Mouse (Mus musculus): ENCODE results near the gene Inf2. TPM values are rescaled to one million over a fixed set of nuclear protein-coding genes. Genes with fewer than 3 reads are reported as not detected.

Inf2 gene
- polyA plus RNA-seq, 1 experiment from 2014 or later, result 3.6 TPM

DNA sequence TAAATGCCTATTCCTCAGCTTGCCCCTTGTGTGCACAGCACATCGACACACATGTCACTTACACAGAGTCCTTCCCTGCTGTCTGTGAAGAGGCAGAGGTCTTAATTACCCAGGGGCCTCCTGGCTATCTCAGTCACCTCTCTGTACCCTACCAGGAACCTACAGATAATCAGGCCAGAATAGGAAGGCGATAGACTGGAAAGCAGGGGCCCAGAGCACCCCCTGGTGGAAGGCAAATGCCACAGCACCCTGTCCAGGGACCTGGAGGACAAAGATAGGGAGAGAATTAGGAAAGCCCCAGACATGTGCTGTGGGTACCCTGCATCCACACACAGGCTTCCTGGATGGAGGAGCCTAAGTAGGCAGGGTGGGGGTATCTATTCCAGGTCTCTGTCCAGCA is 35.2 kb downstream of the Inf2 start:
- H3K27ac ChIP-seq (ENCODE audit: low read length), result peak overlapping the region; percentile 65
- H3K4me1 ChIP-seq (ENCODE audit: control insufficient read depth, insufficient read depth, low read length), result peaks cover 44% of the 10 kb centered on the region
- no peak overlapping the region for H3K4me3 ChIP-seq (ENCODE audit: low read length)
- no peak overlapping the region for H3K4me2 ChIP-seq (ENCODE audit: low read depth, low read length)
- 16% methylated on average over 2 of the region's 2 CpGs for WGBS
- H3K9me3 ChIP-seq (replicated peaks; ENCODE audit: control insufficient read depth, low read length), result no peaks in the 10 kb centered on the region
- H3K36me3 ChIP-seq (ENCODE audit: control insufficient read depth, insufficient read depth), result no peaks in the 10 kb centered on the region
- H3K9ac ChIP-seq (ENCODE audit: low read length), result peak overlapping the region; percentile 31; the same call in 1 of the 2 replicates
- ATAC-seq (replicated peaks; ENCODE audit: extremely low read depth, insufficient read depth, low FRiP score), result no peak
- H3K27me3 ChIP-seq (ENCODE audit: control insufficient read depth, insufficient read depth, low read length), result no peaks in the 10 kb centered on the region

DNA sequence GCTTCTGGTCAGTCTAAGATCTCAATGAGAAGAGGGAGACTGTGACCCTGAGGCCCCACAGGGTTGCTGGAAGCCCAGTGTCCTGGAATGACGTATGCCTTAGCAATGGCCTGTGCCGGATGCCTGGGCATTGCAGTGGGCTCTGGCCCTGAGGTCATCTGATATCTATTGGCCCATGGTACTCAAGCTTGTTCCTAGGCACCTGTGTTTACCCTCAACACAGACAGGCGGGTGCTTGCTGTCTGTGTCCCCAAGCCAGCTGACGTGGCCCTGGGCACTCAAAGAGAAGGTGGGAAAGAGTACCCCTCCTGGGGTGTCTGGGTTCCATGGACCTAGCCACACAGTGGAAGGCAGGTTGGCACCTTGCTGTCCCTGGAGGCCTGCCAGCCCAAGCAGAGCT is 37.1 kb downstream of the Inf2 start:
- Histone ChIP-seq H3K4me1 (ENCODE audit: control insufficient read depth, insufficient read depth, low read length) (peaks cover 45% of the 10 kb centered on the region), H3K27ac (ENCODE audit: low read length) (no peak overlapping the region), H3K36me3 (ENCODE audit: control insufficient read depth, insufficient read depth) (no peaks in the 10 kb centered on the region), H3K4me2 (ENCODE audit: low read depth, low read length) (no peak overlapping the region), H3K27me3 (ENCODE audit: control insufficient read depth, insufficient read depth, low read length) (no peaks in the 10 kb centered on the region), H3K4me3 (ENCODE audit: low read length) (no peak overlapping the region), H3K9me3 (replicated peaks; ENCODE audit: control insufficient read depth, low read length) (no peaks in the 10 kb centered on the region), H3K9ac (ENCODE audit: low read length) (no peak overlapping the region)
- ATAC-seq (replicated peaks; ENCODE audit: extremely low read depth, insufficient read depth, low FRiP score), result no peak
- 74% methylated on average over 4 of the region's 4 CpGs for WGBS

DNA sequence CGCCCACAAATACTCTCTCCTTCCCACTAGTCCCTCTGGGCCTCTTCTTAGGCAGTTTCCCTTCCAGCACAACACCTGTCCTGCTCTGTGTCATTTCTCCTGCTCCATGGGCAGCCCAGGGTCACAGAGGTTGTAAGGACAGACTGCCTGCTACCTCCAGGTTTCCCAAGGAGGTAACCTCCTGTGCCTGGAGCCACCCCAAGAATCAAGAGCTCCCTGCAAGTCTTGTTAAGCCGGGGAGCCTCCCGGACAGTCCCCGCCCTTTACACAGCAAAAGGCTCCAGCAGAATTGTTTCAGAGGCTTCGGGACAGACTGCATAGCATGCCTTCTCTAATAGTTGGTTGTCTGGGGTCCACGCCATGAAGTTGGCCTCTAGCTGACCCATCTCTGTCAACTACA is 37.9 kb downstream of the Inf2 start:
- peaks cover 44% of the 10 kb centered on the region for H3K4me1 ChIP-seq (ENCODE audit: control insufficient read depth, insufficient read depth, low read length)
- no peak overlapping the region for H3K27ac ChIP-seq (ENCODE audit: low read length)
- no peaks in the 10 kb centered on the region for H3K27me3 ChIP-seq (ENCODE audit: control insufficient read depth, insufficient read depth, low read length)
- H3K4me3 ChIP-seq (ENCODE audit: low read length), result no peak overlapping the region
- H3K9me3 ChIP-seq (replicated peaks; ENCODE audit: control insufficient read depth, low read length), result no peaks in the 10 kb centered on the region
- no peak overlapping the region for H3K9ac ChIP-seq (ENCODE audit: low read length)
- H3K36me3 ChIP-seq (ENCODE audit: control insufficient read depth, insufficient read depth), result no peaks in the 10 kb centered on the region
- WGBS, result 68% methylated on average over 6 of the region's 6 CpGs
- no peak for ATAC-seq (replicated peaks; ENCODE audit: extremely low read depth, insufficient read depth, low FRiP score)
- no peak overlapping the region for H3K4me2 ChIP-seq (ENCODE audit: low read depth, low read length)

DNA sequence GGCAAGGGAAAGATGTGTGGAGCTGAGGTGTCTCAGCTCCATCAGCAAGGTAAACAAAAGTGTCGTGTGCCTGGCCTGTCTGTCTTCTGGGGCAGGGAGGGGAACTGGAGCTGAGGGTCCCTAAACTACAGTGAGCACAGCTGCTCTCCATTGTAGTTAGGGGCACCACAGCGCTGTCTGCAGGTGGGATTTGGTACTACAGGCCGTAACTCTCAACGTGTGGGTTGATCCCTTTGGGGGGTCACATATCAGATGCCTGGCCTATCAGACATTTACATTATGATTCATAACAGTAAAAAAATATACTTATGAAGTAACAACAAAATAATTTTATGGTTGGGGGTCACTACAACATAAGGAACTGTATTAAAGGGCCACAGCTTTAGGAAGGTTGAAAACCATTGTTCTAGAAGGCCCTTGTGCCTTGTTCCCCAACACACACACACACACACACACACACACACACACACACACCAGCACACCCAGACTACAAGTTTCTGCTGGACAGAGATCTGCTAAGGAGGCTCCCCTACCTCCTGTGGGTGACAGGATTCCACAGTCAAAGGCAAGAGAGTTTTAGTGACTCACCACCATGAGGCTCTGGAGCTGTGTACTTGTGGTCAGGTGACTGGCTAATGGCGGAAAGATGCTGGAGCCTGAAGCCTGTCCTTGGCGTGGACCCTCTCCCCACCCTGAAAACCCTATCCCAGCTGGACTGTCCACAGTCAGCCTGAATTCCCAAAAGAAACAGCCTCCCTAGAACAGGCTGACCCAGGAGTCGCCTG is 38.7 kb downstream of the Inf2 start:
- ATAC-seq (replicated peaks; ENCODE audit: extremely low read depth, insufficient read depth, low FRiP score), result no peak
- WGBS, result 65% methylated on average over 7 of the region's 7 CpGs
- no peak overlapping the region for H3K4me2 ChIP-seq (ENCODE audit: low read depth, low read length)
- no peak overlapping the region for H3K27ac ChIP-seq (ENCODE audit: low read length)
- no peaks in the 10 kb centered on the region for H3K36me3 ChIP-seq (ENCODE audit: control insufficient read depth, insufficient read depth)
- H3K4me3 ChIP-seq (ENCODE audit: low read length), result no peak overlapping the region
- no peaks in the 10 kb centered on the region for H3K27me3 ChIP-seq (ENCODE audit: control insufficient read depth, insufficient read depth, low read length)
- no peak overlapping the region for H3K9ac ChIP-seq (ENCODE audit: low read length)
- peaks cover 35% of the 10 kb centered on the region for H3K4me1 ChIP-seq (ENCODE audit: control insufficient read depth, insufficient read depth, low read length)
- H3K9me3 ChIP-seq (replicated peaks; ENCODE audit: control insufficient read depth, low read length), result no peaks in the 10 kb centered on the region

DNA sequence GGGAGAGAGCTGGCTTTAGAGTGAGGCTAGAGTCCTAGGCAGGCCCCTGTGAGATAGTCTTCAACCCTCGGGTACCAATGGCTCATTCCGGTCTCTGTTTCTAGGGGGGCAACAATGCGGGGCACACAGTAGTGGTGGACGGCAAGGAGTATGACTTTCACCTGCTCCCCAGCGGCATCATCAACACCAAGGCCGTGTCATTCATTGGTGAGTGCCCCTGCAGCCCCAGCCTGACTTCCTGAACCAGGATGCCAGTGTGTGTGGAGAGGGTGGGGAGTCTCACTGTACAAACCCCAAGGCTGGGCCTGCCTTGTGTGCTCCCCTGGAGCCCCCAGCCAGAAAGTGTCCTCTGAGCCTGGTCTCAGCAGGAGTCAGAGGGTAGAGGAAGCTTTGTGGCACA is 39.6 kb downstream of the Inf2 start:
- H3K27me3 ChIP-seq (ENCODE audit: control insufficient read depth, insufficient read depth, low read length), result no peaks in the 10 kb centered on the region
- peaks cover 2% of the 10 kb centered on the region; the same call in 1 of the 2 replicates for H3K36me3 ChIP-seq (ENCODE audit: control insufficient read depth, insufficient read depth)
- H3K4me3 ChIP-seq (ENCODE audit: low read length), result no peak overlapping the region
- no peaks in the 10 kb centered on the region for H3K9me3 ChIP-seq (replicated peaks; ENCODE audit: control insufficient read depth, low read length)
- peaks cover 28% of the 10 kb centered on the region for H3K4me1 ChIP-seq (ENCODE audit: control insufficient read depth, insufficient read depth, low read length)
- WGBS, result 79% methylated on average over 6 of the region's 6 CpGs
- H3K9ac ChIP-seq (ENCODE audit: low read length), result peak overlapping the region; percentile 18; the same call in 1 of the 2 replicates
- no peak overlapping the region for H3K4me2 ChIP-seq (ENCODE audit: low read depth, low read length)
- ATAC-seq (replicated peaks; ENCODE audit: extremely low read depth, insufficient read depth, low FRiP score), result no peak
- H3K27ac ChIP-seq (ENCODE audit: low read length), result no peak overlapping the region; the same call in 1 of the 2 replicates

DNA sequence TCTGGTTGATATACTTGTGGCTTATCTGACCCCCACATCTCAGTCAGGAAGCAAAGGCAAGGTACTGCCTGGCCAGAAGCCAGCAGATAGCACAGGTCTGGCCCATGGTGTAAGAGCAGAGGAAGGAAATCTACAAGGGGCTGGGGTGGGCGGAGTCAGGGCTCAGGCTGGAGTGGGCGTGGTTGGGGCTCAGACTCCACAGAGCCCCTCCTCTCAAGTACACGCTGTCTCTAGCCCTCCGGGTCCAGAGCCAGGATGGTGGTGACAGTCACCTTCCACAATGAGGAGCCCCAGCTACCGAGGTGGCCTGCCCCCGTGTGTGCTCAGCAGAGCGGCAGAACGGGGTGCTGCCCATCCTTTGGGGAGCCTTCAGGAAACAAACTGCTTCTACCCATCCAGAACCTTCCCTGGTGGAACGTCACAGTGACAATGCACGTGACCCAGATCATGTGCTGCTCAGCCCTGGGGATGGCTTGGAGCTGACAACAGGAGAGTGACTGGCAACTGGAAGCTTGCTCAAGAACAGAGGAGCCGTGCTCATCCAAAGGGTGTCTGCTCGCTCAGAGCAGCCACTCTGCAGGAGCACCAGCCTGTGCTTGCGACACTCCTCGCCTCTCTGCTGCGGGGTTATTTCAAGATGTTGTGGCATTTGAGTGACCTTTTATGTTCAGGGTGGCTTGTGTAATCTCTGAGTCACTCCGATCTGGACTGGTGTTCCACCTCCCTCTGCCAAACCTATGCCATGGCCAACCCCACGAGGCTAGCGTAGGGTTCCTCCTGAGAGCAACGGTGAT is 40.5 kb downstream of the Inf2 start:
- Histone ChIP-seq H3K9ac (ENCODE audit: low read length) (peak overlapping the region; percentile 65), H3K4me1 (ENCODE audit: control insufficient read depth, insufficient read depth, low read length) (peaks cover 20% of the 10 kb centered on the region), H3K4me2 (ENCODE audit: low read depth, low read length) (peak overlapping the region; percentile 72), H3K4me3 (ENCODE audit: low read length) (peak overlapping the region; percentile 42), H3K27me3 (ENCODE audit: control insufficient read depth, insufficient read depth, low read length) (no peaks in the 10 kb centered on the region), H3K36me3 (ENCODE audit: control insufficient read depth, insufficient read depth) (peaks cover 6% of the 10 kb centered on the region; the same call in 1 of the 2 replicates), H3K9me3 (replicated peaks; ENCODE audit: control insufficient read depth, low read length) (no peaks in the 10 kb centered on the region), H3K27ac (ENCODE audit: low read length) (peak overlapping the region; percentile 43)
- WGBS, result 16% methylated on average over 19 of the region's 19 CpGs
- peak; percentile 82 for ATAC-seq (replicated peaks; ENCODE audit: extremely low read depth, insufficient read depth, low FRiP score)

DNA sequence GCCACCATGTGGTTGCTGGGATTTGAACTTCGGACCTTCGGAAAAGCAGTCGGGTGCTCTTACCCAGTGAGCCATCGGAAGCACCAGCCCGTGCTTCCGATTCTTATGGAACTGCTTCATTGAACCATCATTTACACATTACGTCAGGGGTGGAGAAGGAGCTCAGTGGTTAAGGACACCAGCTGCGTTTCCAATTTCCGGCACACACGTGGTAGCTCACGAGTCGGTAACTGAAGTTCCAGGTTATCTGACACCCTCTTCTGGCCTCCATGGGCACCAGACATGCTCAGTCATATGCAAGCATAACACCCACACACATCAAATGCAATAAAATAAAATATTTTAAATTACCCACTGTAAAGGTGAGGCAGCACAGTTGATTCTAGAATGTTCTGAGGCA is 41.4 kb downstream of the Inf2 start:
- ATAC-seq (replicated peaks; ENCODE audit: extremely low read depth, insufficient read depth, low FRiP score), result no peak
- H3K4me1 ChIP-seq (ENCODE audit: control insufficient read depth, insufficient read depth, low read length), result peaks cover 20% of the 10 kb centered on the region
- H3K9ac ChIP-seq (ENCODE audit: low read length), result no peak overlapping the region
- H3K9me3 ChIP-seq (replicated peaks; ENCODE audit: control insufficient read depth, low read length), result no peaks in the 10 kb centered on the region
- no peak overlapping the region for H3K4me3 ChIP-seq (ENCODE audit: low read length)
- H3K27me3 ChIP-seq (ENCODE audit: control insufficient read depth, insufficient read depth, low read length), result no peaks in the 10 kb centered on the region
- peaks cover 6% of the 10 kb centered on the region; the same call in 1 of the 2 replicates for H3K36me3 ChIP-seq (ENCODE audit: control insufficient read depth, insufficient read depth)
- WGBS, result 92% methylated on average over 12 of the region's 12 CpGs
- H3K27ac ChIP-seq (ENCODE audit: low read length), result no peak overlapping the region
- no peak overlapping the region for H3K4me2 ChIP-seq (ENCODE audit: low read depth, low read length)

DNA sequence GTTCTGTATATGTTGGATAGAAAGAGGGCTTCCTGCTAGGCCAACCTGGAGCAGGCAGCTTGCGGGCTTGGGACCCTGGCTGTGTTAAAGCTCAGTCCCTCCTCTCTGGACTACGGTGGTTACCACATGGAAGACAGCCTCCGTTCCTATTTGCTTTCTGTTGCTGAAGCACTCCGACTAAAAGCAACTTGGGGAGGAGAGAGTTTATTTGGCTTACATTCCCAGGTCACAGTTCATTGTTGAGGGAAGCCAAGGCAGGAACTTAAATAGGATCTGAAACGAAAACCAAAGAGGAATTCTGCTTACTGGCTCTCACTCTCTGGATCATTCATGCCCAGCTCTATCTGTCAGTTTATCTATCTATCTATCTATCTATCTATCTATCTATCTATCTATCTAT is 42.2 kb downstream of the Inf2 start:
- H3K27ac ChIP-seq (ENCODE audit: low read length), result no peak overlapping the region
- no peak overlapping the region for H3K4me2 ChIP-seq (ENCODE audit: low read depth, low read length)
- H3K9ac ChIP-seq (ENCODE audit: low read length), result no peak overlapping the region
- no peak overlapping the region for H3K4me3 ChIP-seq (ENCODE audit: low read length)
- peaks cover 6% of the 10 kb centered on the region; the same call in 1 of the 2 replicates for H3K36me3 ChIP-seq (ENCODE audit: control insufficient read depth, insufficient read depth)
- 80% methylated on average over 5 of the region's 5 CpGs for WGBS
- ATAC-seq (replicated peaks; ENCODE audit: extremely low read depth, insufficient read depth, low FRiP score), result no peak
- H3K4me1 ChIP-seq (ENCODE audit: control insufficient read depth, insufficient read depth, low read length), result peaks cover 20% of the 10 kb centered on the region
- no peaks in the 10 kb centered on the region for H3K27me3 ChIP-seq (ENCODE audit: control insufficient read depth, insufficient read depth, low read length)
- no peaks in the 10 kb centered on the region for H3K9me3 ChIP-seq (replicated peaks; ENCODE audit: control insufficient read depth, low read length)

DNA sequence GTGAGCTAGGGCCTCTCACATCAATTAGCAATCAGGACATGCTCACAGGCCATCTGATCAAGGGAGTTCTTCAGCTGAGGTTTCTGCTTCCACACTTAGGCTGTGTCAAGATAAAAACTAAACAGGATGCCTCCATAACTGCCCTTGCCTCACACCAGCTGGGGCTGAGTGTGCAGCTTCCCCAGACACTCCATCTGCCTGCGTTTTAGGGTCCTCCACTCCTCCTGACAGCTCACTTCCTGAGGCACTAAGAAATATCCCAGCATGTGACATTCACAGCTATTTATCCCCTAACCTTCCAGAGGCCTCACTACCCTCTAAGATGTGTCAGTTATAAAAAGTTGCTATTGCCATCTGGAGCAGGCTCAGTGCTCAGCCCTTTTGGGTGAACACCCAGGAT is 42.9 kb downstream of the Inf2 start:
- ATAC-seq (replicated peaks; ENCODE audit: extremely low read depth, insufficient read depth, low FRiP score), result no peak
- no peak overlapping the region for H3K27ac ChIP-seq (ENCODE audit: low read length)
- H3K36me3 ChIP-seq (ENCODE audit: control insufficient read depth, insufficient read depth), result peaks cover 6% of the 10 kb centered on the region; the same call in 1 of the 2 replicates
- H3K27me3 ChIP-seq (ENCODE audit: control insufficient read depth, insufficient read depth, low read length), result no peaks in the 10 kb centered on the region
- 29% methylated on average over 1 of the region's 1 CpGs for WGBS
- H3K4me3 ChIP-seq (ENCODE audit: low read length), result no peak overlapping the region
- H3K4me1 ChIP-seq (ENCODE audit: control insufficient read depth, insufficient read depth, low read length), result peaks cover 20% of the 10 kb centered on the region
- no peak overlapping the region for H3K4me2 ChIP-seq (ENCODE audit: low read depth, low read length)
- no peak overlapping the region for H3K9ac ChIP-seq (ENCODE audit: low read length)
- no peaks in the 10 kb centered on the region for H3K9me3 ChIP-seq (replicated peaks; ENCODE audit: control insufficient read depth, low read length)

Data from heart, embryonic 16.5 days (tissue).